Mouse (Mus musculus) spleen, postnatal 36 days (tissue): Measurements from ENCODE around the gene Col9a2.
A peak's percentile ranks its signal among the peaks of the same experiment; 100 is the strongest.

Experiments
- DNase-seq, 2 experiments: peaks; one replicate each; pipeline ENCODE4 v3.0.0; 2022; ENCODE audit warnings: low spot score in 2 of 2, mixed read lengths in 1 of 2

The Col9a2 gene

DNA sequence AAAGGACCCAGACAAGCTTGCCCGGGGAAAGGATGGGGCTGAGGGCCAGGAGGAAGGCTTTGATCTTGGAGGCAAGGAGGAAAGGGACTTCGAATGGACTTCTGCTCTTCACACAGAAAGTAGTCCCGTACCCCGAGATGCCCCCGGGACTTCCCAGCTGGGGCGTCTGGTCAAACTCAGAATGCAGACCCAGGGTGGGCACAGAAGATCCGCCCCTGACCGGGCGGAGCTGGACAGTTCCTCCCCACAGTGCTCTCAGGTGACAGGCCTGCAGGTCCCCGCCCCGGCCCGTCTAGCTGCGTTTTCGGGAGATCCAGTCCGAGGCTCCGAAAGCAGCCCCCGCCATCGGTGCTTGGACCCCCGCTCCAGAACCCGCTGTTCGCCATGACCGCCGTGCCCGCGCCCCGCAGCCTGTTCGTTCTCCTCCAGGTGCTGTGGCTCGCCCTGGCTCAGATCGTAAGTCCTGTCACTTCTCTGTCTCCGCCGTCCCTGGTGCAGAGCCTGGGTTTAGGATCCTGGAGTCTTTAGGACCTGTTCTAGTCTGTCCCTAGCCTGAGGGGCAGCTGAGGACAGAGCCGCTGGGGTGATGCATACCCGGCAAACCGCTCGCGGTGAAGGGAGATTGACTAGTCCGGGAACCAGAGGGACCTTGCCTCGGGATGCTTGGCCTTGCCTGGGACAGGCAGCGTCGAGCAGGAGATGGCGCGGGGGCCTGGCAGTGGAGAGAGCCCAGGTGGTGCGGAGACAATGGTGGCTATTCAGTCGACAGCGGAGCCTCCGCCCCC lies at the start of gene Col9a2:
TSS of gene Col9a2 (plus strand) at position 55 of the 785 bp plus-strand sequence.
- no peak for DNase-seq

DNA sequence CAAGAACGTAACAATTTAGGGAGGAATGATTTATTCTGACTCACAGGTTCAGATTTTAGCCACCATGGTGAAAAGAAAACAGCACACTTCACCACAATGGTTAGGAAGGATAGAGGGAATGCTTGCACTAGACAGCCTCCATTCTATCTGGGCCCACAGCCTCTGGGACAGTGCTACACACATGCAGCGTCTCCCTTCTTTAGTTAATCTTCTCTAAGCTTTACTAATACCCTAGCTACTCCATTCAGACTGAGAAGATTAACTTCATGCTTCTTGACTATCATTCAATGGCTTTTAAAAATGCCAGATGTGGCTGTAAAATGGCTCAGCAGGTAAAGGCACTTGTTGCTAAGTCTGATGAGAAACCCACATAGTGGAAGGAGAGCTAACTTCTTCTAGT lies 46.9 kb upstream of the Col9a2 start:
- no peak for DNase-seq

DNA sequence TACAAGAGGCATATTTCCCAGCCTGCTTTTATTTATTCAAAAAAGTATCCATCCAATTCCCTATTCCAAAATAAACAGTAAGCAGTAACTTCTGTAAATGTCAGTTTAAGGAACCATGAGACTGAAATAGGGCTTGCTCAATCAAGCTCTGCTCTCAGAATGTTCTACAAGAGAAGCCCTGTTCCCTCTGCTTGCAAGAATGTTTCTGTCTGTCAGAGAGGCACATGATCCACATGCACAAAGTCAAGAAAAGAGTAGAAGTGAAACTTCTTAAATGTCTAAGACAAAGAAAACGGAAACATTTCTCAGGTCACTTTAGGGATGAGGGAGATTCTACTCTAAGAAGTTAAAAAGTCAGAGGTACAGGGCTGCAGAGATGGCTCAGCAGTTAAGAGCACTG lies 46.2 kb upstream of the Col9a2 start:
- DNase-seq, result peak; percentile 57 to 68

DNA sequence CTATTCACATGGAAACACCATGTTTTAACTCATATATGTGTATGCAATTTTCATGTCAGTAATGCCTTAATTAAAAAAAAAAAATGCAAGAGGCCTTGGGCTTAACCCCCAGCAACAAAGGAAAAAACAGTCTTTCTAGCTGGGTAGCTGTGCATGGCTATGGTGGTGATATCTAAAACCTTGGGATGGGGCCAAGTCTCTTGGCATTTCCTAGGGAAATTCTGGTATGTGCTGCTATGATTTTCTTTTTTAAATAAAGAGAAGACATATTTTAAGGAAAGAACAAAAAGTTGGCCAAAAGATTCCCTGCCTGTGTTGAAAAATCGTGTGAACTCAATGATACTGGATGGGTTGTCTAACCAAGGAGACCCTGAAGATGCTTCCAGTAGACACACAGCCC lies 43.3 kb upstream of the Col9a2 start:
- no peak for DNase-seq

DNA sequence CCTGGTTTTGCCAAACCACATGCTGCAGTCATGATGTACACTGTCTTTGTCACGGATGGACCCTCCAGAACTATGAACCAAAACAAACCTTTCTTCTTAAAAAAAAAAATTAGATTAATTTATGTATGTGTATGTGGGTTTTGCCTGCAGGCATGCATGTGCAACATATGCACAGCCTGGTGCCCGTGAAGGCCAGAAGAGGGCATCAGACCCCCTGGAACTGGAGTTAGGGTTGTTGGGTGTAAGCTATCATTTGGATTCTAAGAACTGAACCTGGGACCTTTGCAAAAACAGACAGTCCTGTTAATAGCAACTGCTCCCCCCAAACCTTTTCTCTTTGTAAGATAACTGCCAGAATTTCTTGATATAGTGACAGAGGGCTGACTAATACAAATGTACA lies 38.1 kb upstream of the Col9a2 start:
- peak in 1 of 2 experiments; percentile 22 for DNase-seq

DNA sequence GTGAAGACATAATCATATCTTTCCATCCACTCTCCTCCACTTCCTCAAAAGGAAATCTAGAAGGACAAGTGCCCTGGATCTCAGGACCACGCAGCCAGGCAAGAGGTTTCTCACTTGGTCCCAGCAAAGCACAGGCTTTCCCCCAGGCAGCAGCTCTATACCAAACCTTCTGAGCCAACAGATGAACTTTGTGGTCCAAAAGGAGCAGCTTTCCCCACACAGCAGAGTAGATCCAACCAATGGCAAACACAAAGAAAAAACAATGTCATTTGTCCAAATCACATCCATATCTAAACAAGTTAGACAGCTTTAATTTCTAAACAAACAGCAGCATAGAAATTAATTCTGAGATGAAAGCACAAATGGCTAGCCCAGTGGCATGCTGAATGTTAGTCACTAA lies 37.5 kb upstream of the Col9a2 start:
- no peak for DNase-seq

DNA sequence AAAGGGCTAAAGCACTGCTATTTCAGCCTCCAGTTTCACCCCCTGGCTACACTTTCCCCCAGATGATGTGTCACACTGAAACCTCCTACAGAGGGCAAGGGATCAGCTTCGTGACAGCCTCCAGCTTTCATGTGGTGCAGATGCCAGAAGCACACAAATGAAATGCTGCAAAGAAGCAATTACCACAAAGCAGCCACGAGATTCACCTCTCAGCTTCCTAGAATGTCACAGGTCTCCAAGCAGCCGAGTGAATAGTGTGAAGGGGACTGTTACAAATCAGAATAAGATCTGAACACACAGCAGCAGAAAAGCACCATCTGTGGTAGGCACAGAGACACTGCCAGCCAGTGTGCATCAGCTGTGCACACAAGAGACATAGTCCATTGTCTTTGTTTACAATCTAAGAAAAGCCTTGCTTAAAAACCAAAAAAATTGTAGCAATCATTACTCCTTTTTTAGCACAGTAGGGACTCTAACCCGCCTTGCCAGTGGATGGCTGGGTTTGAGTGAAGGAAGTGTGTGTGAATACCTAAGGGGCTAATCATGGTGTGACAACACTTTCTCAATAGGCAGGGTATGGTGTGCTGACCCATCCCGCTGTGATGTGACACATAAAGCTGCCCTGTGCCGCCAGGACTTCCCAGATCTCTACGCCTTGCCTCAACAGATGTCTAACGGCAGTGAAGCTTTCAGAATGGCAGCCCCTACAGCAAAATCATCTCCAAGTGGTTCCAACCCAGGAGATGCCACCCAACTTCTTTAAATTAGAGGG lies 36.6 kb upstream of the Col9a2 start:
- DNase-seq, result peak in 1 of 2 experiments; percentile 19

DNA sequence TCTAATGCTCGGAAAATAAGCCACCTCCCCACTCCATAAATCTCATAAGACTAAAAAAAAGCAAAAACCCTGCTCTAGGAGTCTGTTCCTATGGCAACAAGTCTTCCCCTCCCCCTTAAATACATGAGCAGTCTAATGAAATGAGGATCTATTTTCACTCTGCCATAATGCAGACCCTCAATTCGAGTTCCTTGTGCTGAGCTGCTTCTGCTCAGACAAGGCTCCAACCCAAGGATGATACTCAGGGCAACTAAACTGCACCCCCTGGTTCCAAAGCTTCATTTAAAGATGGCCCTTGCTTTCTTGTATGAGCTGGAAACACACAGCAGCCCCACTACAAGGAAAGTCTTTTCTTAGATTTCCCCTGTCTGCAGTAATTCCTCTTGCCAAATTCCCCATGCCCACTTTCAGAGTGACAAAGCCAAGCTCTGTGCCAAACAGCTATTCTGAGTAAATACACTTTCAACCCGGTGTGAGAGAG lies 35.5 kb upstream of the Col9a2 start:
- DNase-seq, result no peak

DNA sequence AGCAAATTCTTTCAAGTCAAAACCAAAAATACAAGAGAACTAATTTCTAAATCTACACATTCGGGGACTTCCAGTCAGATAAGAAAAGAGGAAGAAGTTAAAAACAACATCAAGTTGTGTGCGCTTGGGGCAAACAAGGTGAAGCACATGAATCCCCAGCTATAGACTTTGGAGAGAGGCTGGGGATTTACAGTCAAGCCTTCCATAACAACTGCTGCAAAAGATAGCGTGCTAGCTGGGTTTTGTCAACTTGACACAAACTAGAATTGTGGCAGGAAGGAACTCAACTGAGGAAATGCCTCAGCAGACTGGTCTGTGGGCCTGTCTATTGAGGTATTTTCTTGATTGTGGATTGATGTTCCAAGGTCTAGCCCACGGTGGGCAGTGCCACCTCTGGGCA lies 34.5 kb upstream of the Col9a2 start:
- peak; percentile 68 to 75 for DNase-seq

DNA sequence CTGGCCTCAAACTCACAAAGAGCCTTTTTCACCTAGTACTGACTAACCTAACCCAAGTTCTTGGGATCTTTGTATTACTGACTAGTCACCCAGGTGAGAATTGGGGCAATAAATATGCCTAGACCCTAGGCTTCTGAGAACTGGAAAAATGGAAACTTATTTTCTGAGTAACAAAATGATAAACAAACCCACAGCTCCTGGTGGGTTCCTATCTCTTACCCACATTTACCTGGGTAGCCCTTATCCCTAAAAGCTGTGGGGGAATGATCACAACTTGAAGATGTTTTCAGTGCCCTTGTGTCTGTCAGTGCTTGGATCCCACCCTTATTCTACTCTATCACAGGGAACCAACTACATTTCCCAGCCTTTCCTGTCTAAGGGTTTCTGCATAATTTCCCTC lies 32.2 kb upstream of the Col9a2 start:
- DNase-seq, result no peak

DNA sequence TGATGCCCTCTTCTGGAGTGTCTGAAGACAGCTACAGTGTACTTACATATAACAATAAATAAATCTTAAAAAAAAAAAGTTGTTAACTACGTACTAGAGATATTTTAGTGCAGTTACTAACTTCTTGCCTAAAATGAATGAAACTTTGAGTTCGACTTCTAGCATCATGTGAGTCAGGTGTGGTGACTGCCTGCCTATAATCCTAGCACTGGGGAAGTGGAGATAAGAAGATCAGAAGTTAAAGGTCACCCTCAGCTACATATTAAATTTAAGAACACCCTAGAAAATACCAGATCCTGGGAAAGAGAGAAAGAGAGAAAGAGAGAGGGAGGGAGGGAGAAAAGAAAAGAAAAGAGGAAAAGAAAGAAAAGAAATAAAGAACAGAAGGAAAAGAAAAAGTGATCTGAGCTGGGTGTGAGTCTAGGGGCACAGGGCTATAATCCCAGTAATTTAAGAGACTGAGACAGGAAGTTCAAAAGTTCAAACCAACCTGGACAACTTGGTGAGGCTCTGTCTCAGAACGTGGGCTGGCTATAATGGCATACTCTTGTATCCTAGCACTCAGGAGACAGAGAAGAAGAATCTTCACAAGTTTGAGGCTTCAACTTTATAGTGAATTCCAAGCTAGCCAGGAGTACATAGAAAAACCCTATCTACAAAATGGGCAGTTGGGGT lies 31.0 kb upstream of the Col9a2 start:
- DNase-seq, result no peak

DNA sequence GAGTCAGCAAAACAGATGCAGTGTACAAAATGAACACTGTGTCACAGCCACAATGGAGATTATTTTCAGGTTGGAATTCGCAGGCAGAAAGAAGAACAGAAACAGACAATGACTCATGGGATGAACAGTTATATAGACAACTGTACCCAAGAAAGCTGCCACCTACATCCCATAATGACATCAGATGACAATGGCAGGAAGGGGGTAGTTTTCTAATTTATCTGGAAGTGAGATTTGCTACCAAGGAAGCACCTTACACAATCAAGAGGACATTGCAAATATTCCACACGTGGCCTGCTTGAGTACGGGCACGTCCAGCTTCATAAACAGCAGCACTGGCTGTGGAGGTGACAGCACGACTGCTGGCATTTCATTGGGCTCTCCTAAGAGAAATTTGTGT lies 30.0 kb upstream of the Col9a2 start:
- DNase-seq, result no peak

DNA sequence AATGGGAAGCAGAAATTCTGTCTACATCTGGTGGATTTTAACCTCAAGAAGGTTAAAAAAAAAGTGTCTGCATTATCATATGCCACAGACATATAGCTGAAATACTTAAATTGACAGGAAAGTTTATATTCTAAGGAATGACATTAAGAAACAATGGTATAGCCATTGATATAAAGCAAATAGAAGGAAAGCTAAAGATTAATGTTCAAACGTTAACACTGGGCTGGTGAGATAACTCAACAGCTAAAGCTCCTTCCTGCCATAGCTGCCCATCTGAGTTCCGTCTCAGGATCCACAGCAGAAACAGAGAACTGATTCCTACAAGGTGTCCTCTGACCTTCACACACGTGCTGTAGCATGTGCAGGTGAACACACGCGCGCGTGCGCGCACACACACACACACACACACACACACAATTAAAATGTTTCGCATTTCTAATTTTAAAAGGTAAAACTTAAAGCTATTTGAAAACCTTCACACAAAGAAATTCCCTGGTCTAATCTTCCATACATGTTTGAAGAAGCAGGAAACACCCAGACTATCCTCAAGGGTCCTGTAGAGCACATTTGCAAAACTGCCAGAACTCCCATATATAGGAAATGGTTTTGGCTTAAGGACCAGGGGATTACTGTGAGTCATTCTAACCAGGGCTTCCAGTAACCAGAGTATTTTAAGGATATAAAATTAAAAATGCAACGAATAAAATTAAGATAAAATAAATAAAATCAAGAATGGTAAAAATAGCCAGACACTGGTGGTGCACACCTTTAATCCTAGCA lies 28.2 kb upstream of the Col9a2 start:
- no peak for DNase-seq

DNA sequence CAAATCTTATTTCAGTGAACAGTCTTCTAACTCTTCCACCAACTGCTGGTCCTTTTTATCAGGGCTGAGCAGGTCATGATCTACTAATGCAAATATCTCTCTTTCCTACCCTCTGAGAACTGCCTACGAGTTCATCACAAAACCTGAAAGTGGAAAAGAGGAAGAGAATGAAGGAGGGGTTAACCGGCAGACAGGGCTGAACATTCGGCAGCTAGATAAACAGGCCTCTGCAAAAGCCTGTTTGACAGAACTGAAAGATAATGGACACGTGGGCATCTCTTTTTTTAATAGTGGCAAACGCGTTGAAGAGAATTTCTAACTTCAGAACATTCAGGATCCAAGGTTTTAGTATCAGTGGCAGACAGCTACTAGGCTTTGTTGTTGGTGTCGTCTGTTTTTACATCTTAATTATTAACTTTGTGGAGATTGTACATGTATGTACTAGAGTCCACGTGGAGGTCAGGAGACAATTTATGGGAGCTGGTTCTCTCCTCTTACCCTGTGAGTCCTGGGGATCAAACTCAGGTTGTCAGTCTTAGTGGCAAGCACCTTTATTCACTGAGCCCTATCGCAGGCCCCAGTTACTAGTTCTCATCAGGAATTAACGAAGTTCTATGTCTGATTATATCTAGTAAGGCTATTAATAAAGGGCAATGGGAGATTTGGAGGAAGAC lies 24.5 kb upstream of the Col9a2 start:
- DNase-seq, result peak; percentile 79 to 85

DNA sequence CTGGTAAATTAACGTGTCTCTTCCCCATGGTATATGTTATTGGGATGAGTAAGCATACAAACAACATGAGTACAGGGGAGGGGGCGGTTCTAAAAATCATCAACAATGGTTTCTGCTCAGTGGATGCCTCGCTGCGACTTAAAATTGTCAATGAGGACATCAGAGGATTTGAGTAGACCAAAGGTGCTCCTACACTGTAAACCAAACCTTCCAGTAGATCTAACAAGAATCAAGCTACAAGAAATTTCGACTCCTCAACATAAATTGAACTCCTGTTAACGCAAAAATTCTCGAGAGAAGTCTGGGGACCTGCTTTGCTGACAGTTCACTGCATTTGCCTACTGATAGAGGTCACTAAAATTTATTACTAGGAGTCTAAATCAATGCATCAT lies 23.9 kb upstream of the Col9a2 start:
- DNase-seq, result no peak

DNA sequence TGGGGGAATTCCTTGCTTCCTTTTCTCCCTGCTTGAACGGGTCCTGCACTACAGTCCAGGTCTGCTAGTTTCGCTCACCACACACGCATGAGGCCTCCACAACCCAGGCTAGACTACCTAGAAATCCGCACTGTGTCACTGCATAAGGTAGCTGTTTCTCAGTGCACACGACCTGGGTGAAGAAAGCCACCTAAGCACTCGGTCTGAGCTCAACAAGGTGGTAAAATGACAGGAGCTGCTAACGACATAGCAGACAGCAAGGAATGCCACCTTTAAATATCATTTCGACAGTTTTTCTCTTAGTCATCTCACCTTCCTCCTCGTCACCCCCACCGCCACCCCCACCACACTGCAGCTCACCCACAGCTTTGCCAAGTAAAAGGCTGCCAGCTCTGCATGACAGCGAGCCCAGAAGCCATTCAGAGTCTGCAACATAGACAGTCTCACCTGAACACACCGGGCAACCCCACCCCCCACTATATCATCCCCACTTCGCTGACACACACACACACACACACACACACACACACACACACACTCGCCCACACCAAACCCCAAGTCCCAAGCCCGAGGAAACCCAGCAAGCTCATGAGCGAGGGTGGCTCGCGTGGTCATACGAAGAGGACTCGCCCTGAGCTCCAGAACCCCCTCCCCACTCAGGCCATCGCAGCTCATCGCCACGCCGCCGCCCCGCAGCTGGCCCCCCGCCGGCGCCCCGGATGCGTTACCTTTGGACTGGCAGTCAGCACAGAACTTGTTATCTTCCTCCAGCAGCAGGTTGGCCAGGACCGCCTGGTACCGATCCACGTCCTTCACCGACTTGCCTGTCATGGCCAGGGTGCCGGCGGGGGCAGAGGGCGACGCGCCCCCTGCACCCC lies 22.9 kb upstream of the Col9a2 start:
- DNase-seq, result peak; percentile 67 to 71

DNA sequence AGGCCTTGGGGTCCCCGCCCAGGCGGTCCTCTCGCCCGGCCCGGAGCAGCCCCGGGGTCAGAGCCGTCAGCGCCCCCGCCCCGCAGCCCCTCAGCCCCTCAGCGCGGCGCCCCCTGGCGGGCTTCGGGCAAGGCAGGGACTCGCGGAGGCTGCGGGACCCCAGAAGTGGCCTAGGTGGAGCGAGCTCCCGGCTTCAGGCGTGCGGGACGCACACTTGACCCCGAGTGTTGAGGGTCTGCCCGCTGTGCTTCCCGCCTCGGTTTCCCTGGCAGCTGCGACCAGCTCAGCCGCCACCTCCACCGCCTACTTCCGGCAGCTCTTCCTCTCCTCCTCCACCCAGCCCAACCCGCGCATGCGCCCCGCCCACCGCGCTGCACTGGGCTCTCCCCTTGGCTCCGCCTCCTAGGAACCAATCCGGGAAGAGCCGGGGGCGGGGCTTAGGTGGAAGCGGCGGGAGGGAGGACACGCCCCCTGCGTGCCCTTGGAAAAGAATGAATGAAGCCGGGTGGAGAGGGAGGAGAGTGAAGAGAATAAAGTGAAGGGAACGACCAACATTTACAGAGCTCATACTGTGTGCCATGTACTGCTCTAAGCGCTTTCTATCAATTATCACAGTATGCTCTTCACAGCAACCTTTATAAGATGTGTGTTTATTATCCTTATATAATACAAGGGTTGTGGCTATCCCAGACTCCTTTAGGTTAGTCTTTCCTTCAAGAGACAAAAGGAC lies 22.1 kb upstream of the Col9a2 start, which contains the start of gene Smap2:
TSS of gene Smap2 (minus strand) at position 320 of the 730 bp plus-strand sequence.
- DNase-seq, result peak; percentile 97 to 98

DNA sequence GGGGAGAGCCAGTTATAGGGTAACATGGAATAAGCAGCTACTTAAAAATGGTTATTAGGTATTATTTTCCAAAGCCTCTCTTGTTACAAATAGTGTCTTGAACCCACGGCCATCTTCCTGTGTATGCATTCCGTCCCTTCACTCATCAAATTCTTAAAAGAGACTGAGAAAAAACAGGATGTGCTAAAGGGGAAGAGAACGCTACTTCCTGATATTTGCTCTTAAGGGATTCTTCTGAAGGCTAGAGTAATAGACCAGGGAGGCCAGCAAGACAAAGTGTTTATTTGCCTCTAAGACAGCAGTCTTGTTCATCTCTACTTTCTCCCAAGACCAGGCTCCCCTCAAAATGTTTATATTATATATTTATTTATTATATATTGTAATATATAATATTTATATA lies 20.9 kb upstream of the Col9a2 start:
- no peak for DNase-seq

DNA sequence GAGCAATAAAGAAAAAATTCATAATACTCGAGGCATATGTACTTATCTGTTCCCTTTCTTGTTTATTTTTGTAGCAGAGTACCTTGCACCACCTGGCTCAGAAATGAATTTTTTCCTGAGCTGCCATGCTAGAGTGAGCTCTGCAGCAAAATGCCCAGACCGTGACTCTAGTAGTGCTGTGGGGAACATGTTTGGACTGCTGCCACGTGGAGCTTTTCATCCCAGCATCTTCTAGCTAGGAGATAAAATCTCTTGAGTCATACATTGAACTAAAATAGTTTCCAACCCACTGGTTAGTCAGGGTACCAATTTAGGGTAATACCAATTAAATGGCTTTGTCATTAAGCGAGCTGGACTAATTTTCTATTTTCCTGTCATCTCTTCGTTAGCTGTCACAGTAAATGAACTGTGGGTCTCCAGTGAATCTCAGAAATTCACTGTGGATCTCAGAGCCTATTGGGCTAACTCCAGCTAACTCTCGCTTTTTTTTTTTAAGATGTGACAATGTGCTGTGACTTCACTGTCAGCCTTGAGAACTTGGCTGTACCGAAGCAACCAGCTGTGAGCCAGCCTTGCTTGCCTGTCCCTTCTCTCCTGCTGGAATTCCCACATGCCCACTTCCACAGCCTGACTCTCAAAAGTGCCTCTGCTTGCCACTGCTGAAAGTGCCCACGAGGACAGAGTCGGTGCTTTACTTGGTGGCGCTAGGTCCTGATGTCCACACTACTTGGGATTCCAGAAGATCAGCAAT lies 19.0 kb upstream of the Col9a2 start:
- no peak for DNase-seq
